Mouse (Mus musculus) hindbrain, embryonic 14.5 days (tissue): ENCODE results near the gene Prr12. TPM values are rescaled to one million over a fixed set of nuclear protein-coding genes. Genes with fewer than 3 reads are reported as not detected.

ENCODE experiments used
- ATAC-seq: fragments of 200-750 bp; cut with Nextera tagmentation; 2 replicates; pipeline ENCODE4 v1.8.0; 2017; ENCODE audit warnings: moderate number of reproducible peaks, mild to moderate bottlenecking, moderate TSS enrichment, moderate library complexity; ENCODE audit not compliant: low FRiP score
- DNase-seq: peaks from one replicate; pipeline ENCODE4 v3.0.0-alpha.2; 2015; ENCODE audit warnings: low spot score
- H3K27ac ChIP-seq: fragments of 300-500 bp; sonication (generic); 2 replicates; pipeline ENCODE4 v1.5.1; 2014; ENCODE audit warnings: mild to moderate bottlenecking, moderate library complexity
- H3K27me3 ChIP-seq: fragments of 300-500 bp; sonication (generic); 2 replicates; pipeline ENCODE4 v1.6.1; 2014; ENCODE audit warnings: mild to moderate bottlenecking, low read length, mixed read lengths; ENCODE audit not compliant: control insufficient read depth, insufficient read depth
- H3K36me3 ChIP-seq: fragments of 300-500 bp; sonication (generic); replicated peaks from 2 replicates; pipeline ENCODE4 v1.6.1; 2014; ENCODE audit not compliant: control insufficient read depth, insufficient read depth
- H3K4me1 ChIP-seq: fragments of 300-500 bp; sonication (generic); replicated peaks from 2 replicates; pipeline ENCODE4 v1.6.1; 2014; ENCODE audit warnings: antibody characterized with exemption, low read length, mixed read lengths; ENCODE audit not compliant: control insufficient read depth, insufficient read depth
- H3K4me2 ChIP-seq: fragments of 300-500 bp; sonication (generic); replicated peaks from 2 replicates; pipeline ENCODE4 v1.6.1; 2014; ENCODE audit warnings: mild to moderate bottlenecking, moderate library complexity
- H3K4me3 ChIP-seq: fragments of 300-500 bp; sonication (generic); replicated peaks from 2 replicates; pipeline ENCODE4 v1.5.1; 2014; ENCODE audit warnings: mild to moderate bottlenecking, low read length
- H3K9ac ChIP-seq: fragments of 300-500 bp; sonication (generic); 2 replicates; pipeline ENCODE4 v1.6.1; 2014
- H3K9me3 ChIP-seq: fragments of 300-500 bp; sonication (generic); 2 replicates; pipeline ENCODE4 v1.6.1; 2016; ENCODE audit warnings: low read length; ENCODE audit not compliant: control insufficient read depth
- WGBS: fragments of 180-500 bp; shearing (Covaris S2); extraction: QIAGEN DNeasy Blood & Tissue Kit; methylation state at CpG from one replicate; pipeline ENCODE4 v1.1.7; 2014; 5-methylcytosine and 5-hydroxymethylcytosine counted together
- polyA plus RNA-seq: library from polyadenylated mRNA; unstranded; fragments of >200 nt; fragmentation: Nextera tagmentation; extraction: Ambion mirVana; gene quantifications from 2 replicates; pipeline ENCODE4 v1.2.1, GENCODE M21; 2014

The Prr12 gene
- polyA plus RNA-seq, 1 experiment from 2014 or later: 16.5 TPM

DNA sequence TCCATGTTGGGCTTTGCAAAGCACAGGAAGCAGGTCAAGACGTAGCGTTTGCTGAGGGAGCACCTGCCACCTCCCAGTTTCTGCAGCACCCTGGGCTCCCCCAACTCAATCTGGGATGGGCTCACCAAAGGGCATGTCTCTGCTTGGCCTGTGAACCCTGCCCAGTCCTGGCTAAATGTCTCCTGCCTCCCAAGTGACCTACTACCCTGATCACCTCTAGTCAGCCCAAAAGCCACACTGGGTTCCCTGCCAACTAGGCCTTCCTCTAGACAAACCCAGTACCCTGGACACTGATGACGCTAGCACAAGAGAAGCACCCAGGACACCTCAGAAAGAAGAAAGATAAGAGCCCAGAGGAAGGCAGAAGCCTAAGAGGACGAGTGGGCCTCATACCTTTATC, 39.9 kb downstream of the Prr12 start:
- Histone ChIP-seq H3K27ac (no peak overlapping the region), H3K9ac (no peak overlapping the region), H3K4me1 (peaks cover 21% of the 10 kb centered on the region), H3K4me3 (no peak overlapping the region), H3K27me3 (no peaks in the 10 kb centered on the region), H3K4me2 (no peak overlapping the region), H3K36me3 (peaks cover 59% of the 10 kb centered on the region), H3K9me3 (no peaks in the 10 kb centered on the region)
- no peak for ATAC-seq
- 82% methylated on average over 4 of the region's 4 CpGs for WGBS
- DNase-seq: no peak

DNA sequence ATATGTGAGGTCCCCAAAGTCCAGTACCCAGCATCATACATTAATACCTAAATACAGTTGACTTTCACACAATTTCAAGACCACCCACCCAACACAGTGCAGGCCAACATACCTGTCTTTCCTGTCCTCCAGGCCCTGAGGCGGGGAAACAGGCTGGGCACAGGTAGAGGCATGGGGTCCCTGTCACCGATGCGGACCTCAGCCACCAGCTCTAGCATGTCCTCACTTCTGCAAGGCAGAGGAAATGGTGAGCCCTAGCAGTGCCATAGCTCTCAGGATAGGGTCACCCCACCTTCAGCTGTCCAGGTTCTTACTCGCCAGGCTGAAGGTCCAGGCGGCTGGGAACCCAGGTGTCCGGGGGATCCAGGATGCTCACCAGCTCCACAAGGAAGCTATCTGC, 40.7 kb downstream of the Prr12 start:
- Histone ChIP-seq H3K9ac (no peak overlapping the region), H3K27me3 (no peaks in the 10 kb centered on the region), H3K27ac (no peak overlapping the region), H3K36me3 (peaks cover 67% of the 10 kb centered on the region), H3K9me3 (no peaks in the 10 kb centered on the region), H3K4me1 (peaks cover 17% of the 10 kb centered on the region), H3K4me3 (no peak overlapping the region), H3K4me2 (no peak overlapping the region)
- ATAC-seq: no peak
- 96% methylated on average over 6 of the region's 6 CpGs for WGBS
- DNase-seq: no peak

DNA sequence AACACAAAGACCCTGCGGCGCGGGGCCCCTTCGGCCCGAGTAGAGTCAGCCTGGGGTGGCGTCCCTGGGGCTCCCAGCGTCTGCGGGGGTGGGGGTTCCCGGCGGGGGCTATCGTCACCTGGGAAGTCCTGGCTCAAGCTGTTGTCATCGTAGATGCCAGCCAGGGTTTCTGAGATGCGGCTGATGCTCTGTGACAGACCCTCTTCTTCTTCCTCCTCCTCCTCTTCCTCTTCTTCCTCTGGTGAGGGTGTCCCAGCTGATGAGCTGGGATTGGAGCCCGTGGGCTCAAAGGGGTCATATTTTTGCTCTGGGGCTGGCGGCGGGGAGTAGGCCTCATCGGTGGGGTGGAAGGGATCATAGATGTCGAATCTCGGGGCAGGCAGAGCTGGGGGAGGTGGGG, 44.3 kb downstream of the Prr12 start:
- WGBS: 95% methylated on average over 19 of the region's 19 CpGs
- no peaks in the 10 kb centered on the region for H3K27me3 ChIP-seq
- H3K9me3 ChIP-seq: no peaks in the 10 kb centered on the region
- peaks cover 100% of the 10 kb centered on the region for H3K36me3 ChIP-seq
- no peak for ATAC-seq
- H3K27ac ChIP-seq: no peak overlapping the region
- H3K4me1 ChIP-seq: no peaks in the 10 kb centered on the region
- no peak overlapping the region for H3K4me2 ChIP-seq
- no peak overlapping the region for H3K4me3 ChIP-seq
- H3K9ac ChIP-seq: no peak overlapping the region
- DNase-seq: no peak

DNA sequence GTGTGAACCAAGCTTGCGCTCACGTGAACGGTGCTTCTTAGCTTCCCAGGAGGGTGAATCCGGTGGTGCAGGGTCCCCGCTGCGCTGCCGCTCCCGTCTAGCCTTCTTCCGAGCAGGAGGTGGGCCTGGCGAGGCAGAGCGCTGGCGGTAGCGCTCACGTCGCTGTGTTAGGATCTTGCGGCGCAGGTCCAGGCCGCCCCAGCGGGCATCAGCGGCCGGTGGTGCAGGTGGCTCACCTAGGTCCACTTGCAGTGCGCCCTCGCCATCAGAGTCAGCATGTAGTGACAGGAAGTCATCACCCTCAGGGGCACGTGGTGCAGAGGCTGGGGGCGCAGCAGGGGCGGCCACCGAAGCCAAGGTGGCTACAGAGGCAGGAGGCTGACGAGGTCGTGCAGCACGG, 44.8 kb downstream of the Prr12 start:
- no peaks in the 10 kb centered on the region for H3K4me1 ChIP-seq
- WGBS: 95% methylated on average over 28 of the region's 30 CpGs
- no peak for ATAC-seq
- H3K27me3 ChIP-seq: no peaks in the 10 kb centered on the region
- DNase-seq: no peak
- H3K9me3 ChIP-seq: no peaks in the 10 kb centered on the region
- no peak overlapping the region for H3K9ac ChIP-seq
- no peak overlapping the region for H3K27ac ChIP-seq
- H3K4me3 ChIP-seq: no peak overlapping the region
- peaks cover 100% of the 10 kb centered on the region for H3K36me3 ChIP-seq
- H3K4me2 ChIP-seq: no peak overlapping the region

DNA sequence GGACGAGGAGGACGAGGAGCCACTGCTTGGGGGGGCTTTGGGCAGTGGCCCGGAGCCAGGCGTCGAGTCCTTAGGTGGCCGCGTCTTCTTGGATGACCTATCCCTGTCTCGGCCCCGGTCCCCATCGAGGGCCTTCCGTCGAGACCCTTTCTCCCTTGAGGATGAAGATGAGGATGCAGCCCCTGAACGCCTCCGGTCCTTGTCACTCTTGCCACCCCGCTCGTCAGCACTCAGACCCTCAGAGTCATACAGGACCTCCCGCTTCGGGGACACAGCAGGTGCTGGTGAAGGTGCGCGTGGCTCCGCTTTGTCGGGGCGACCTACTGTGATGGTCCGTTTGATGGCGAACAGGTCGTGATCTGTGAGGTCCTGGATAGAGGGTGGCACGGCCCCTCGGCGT, 45.5 kb downstream of the Prr12 start:
- no peak overlapping the region for H3K4me3 ChIP-seq
- no peak for DNase-seq
- WGBS: 94% methylated on average over 29 of the region's 29 CpGs
- H3K27me3 ChIP-seq: no peaks in the 10 kb centered on the region
- H3K4me2 ChIP-seq: no peak overlapping the region
- H3K36me3 ChIP-seq: peaks cover 100% of the 10 kb centered on the region
- no peak overlapping the region for H3K9ac ChIP-seq
- ATAC-seq: no peak
- no peak overlapping the region for H3K27ac ChIP-seq
- H3K4me1 ChIP-seq: no peaks in the 10 kb centered on the region
- no peaks in the 10 kb centered on the region for H3K9me3 ChIP-seq

DNA sequence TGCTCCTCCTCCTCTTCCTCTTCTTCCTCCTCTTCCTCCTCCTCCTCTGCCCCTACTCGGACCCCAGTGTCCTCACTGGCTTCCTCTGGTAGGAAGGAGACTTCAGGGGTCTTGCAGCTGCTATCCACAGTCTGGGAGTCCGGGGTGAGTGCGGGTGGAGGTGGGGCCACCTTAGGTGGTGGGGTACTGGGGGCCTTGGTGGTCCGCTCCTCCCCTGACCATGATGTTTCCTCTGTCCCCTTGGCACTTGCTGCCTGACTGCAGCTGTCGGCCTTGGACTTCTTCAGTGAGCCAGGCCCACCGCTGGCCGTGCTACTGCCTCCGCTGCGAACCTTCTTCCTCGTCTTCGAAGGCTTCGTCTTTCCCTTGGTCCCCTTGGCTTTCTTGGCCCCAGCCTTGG, 46.2 kb downstream of the Prr12 start:
- WGBS: 95% methylated on average over 12 of the region's 12 CpGs
- DNase-seq: no peak
- Histone ChIP-seq H3K9ac (no peak overlapping the region), H3K4me3 (no peak overlapping the region), H3K36me3 (peaks cover 100% of the 10 kb centered on the region), H3K27ac (no peak overlapping the region), H3K9me3 (no peaks in the 10 kb centered on the region), H3K27me3 (no peaks in the 10 kb centered on the region), H3K4me1 (no peaks in the 10 kb centered on the region), H3K4me2 (no peak overlapping the region)
- no peak for ATAC-seq

DNA sequence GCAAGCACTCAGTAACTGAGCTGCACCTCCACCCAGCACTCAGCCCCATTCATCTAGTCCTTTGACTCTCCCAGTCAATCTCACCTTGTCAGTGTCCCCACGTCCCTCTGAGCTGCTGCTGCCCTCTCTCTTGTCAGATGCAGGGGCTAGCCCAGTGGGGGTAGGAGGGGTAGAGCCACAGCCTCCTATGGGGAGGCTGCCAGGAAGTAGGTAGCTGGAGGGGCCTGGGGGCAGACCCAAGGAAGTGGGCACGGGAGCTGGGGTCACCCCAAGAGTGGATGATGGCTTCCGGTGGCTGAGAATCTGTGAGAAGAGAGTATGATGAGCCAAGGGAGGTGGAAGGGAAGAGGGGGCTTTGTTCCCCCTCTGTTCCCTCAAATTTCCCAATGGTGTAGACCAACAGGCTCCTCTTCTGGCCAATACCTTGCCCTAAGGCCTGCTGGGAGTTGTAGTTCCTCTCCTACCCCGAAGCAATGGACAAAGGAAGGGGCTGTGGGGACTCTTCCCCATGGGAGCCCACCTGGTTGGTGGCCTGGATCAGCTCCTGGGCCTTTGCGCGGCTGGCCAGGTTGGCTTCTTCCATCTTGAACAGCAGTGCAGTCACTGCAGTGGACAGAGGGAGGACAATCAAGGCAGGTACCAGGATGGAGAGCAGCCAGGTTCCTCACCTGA, 47.2 kb downstream of the Prr12 start:
- H3K9ac ChIP-seq: no peak overlapping the region
- H3K4me1 ChIP-seq: no peaks in the 10 kb centered on the region
- H3K9me3 ChIP-seq: no peaks in the 10 kb centered on the region
- no peaks in the 10 kb centered on the region for H3K27me3 ChIP-seq
- H3K36me3 ChIP-seq: peaks cover 100% of the 10 kb centered on the region
- 88% methylated on average over 6 of the region's 6 CpGs for WGBS
- no peak overlapping the region for H3K27ac ChIP-seq
- ATAC-seq (no peak), DNase-seq (no peak)
- no peak overlapping the region for H3K4me3 ChIP-seq
- no peak overlapping the region for H3K4me2 ChIP-seq

DNA sequence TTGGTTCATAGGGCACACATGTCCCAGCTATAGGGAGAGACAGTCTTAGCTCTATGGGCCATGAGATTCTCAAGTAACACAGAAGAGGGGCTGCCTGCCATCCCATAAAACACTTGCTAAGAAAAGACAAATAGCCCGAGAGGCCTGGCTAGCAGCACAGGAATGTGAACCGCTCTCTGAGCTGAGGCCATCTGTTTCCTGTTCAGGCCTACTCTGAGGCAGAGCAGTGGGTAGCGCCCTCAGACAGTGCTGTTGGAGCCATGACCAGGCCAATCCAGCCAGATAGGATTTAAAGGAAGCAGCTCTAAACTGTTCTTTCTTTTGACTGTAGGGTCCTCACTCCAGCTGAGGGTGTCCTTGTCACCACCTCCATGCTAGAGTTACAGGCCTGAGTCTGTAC, 48.1 kb downstream of the Prr12 start:
- Histone ChIP-seq H3K9ac (no peak overlapping the region), H3K9me3 (no peaks in the 10 kb centered on the region), H3K4me1 (no peaks in the 10 kb centered on the region), H3K4me3 (no peak overlapping the region), H3K27me3 (no peaks in the 10 kb centered on the region), H3K4me2 (no peak overlapping the region), H3K27ac (no peak overlapping the region), H3K36me3 (peaks cover 98% of the 10 kb centered on the region)
- 86% methylated on average over 3 of the region's 3 CpGs for WGBS
- ATAC-seq: no peak
- DNase-seq: no peak

DNA sequence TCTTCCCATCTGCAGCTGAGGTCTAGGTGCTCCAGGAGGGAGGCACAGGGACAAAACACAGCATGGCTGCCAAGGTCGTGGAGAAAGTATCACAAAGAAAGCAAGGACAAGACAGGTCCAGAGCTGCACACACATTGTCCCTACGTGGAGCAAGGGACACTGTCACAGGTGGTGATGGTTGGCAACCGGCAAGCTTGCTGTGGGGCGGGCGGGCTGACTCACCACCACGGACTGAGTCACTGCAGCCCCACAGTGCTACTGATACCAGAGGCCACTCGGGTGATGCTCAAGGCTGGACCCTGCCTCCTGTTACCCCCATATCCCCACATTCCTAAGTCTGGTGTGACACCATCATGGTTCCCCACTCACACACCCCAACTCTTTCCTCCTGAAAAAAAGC, 50.2 kb downstream of the Prr12 start:
- Histone ChIP-seq H3K4me1 (peaks cover 13% of the 10 kb centered on the region), H3K4me2 (no peak overlapping the region), H3K9ac (no peak overlapping the region), H3K36me3 (peaks cover 82% of the 10 kb centered on the region), H3K27ac (no peak overlapping the region), H3K4me3 (no peak overlapping the region), H3K9me3 (no peaks in the 10 kb centered on the region), H3K27me3 (no peaks in the 10 kb centered on the region)
- ATAC-seq (no peak), DNase-seq (no peak)
- WGBS: 91% methylated on average over 7 of the region's 7 CpGs

DNA sequence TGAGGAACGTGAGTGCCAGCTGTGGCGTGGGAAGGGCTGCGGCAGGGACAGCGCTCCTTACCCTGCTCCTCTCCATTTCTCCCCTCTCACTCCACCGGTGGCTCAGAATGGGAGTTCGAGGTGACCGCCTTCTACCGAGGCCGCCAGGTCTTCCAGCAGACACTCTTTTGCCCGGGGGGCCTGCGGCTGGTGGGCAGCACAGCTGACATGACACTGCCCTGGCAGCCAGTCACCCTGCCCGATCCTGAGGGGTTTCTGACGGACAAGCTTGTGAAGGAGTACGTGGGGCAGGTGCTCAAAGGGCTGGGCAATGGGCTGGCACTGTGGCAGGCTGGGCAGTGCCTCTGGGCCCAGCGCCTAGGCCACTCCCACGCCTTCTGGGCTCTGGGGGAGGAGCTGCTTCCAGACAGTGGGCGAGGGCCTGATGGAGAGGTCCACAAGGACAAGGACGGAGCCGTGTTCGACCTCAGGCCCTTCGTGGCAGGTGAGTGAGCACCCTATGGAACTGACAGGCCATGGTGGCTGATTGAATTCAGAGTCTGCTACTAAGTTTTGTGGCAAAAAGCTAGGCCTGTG, 52.1 kb downstream of the Prr12 start:
- DNase-seq: no peak
- H3K4me3 ChIP-seq: no peak overlapping the region
- H3K9me3 ChIP-seq: no peaks in the 10 kb centered on the region
- H3K4me2 ChIP-seq: no peak overlapping the region
- ATAC-seq: no peak
- H3K27me3 ChIP-seq: no peaks in the 10 kb centered on the region
- no peak overlapping the region for H3K27ac ChIP-seq
- H3K36me3 ChIP-seq: peaks cover 64% of the 10 kb centered on the region
- WGBS: 88% methylated on average over 21 of the region's 21 CpGs
- no peak overlapping the region for H3K9ac ChIP-seq
- peaks cover 13% of the 10 kb centered on the region for H3K4me1 ChIP-seq
